Mouse (Mus musculus): ENCODE results near the gene Olfr352. TPM values are rescaled to one million over a fixed set of nuclear protein-coding genes. Genes with fewer than 3 reads are reported as not detected.

The Olfr352 gene
- not detected in 2 replicates for polyA plus RNA-seq (2012; rRNA removed)

DNA sequence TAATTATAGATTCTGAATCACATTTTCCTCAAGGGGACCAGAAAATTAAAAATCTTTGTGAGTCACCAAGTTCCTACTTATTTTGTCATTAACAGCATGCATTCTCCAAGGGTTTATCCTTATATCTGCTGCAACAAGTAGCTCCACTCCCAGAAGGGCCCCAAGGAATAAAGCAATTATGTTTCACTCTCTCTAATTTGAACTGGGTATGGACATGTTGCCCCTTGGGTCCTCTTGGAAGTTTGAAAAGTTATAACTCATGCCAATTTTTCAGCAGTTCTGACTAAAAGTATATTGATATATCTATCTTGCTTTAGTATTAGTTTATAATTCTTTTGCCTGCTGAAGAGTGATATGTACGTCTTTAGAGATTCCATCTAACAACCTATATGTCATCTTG is at the start of gene Olfr352:
TSS of gene Olfr352 (plus strand) at position 301 of the 400 bp plus-strand sequence.
- Histone ChIP-seq H3K4me1 (ENCODE audit: control insufficient read depth, insufficient read depth, insufficient read length) (no peaks in the 10 kb centered on the region), H3K4me3 (ENCODE audit: extremely low read depth, insufficient read depth, insufficient read length) (no peak within 1 kb of the TSS), H3K27ac (ENCODE audit: insufficient read depth, low read length) (no peak within 1 kb of the TSS), H3K27me3 (ENCODE audit: control insufficient read depth, insufficient read depth, low read length) (no peaks in the 10 kb centered on the region), H3K36me3 (ENCODE audit: control insufficient read depth, insufficient read depth, low read length) (no peaks in the 10 kb centered on the region)
- TF ChIP-seq CTCF (IDR thresholded peaks at IDR 0.05; ENCODE audit: extremely low read depth, insufficient read depth, insufficient read length, insufficient replicate concordance) (no peak), POLR2A (IDR thresholded peaks at IDR 0.05; ENCODE audit: low read depth, low read length) (no peak)
- WGBS: 87% methylated on average over 1 of the region's 1 CpGs
- no peak for DNase-seq (ENCODE audit: low read depth in 1 of 2, low spot score in 2 of 2)

DNA sequence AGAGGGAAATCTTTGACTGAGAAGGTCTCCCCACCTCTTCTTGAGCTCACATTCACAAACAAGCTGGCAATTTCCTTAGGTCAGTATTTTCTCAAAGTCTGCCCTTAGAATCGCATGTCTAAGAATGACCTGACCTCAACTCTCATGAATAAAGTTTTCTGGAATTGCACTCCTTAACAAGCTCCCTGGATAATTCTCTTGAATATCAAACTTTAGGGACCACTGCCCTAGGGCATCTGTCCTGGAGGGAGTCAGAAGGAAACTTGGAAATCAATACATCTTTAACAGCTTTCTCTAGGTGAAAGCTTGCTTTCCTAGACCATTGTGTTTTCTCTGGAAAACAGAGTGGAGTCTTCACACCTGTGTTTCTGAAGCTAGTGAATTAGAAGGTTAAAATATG is 22.2 kb upstream of the Olfr352 start, which contains the start of gene Olfr350:
TSS of gene Olfr350 (plus strand) at position 301 of the 400 bp plus-strand sequence.
- H3K27me3 ChIP-seq (ENCODE audit: control insufficient read depth, insufficient read depth, low read length): no peaks in the 10 kb centered on the region
- no peak for DNase-seq (ENCODE audit: low read depth in 1 of 2, low spot score in 2 of 2)
- 86% methylated on average over 1 of the region's 1 CpGs for WGBS
- TF ChIP-seq CTCF (IDR thresholded peaks at IDR 0.05; ENCODE audit: extremely low read depth, insufficient read depth, insufficient read length, insufficient replicate concordance) (no peak), POLR2A (IDR thresholded peaks at IDR 0.05; ENCODE audit: low read depth, low read length) (no peak)
- no peak within 1 kb of the TSS for H3K27ac ChIP-seq (ENCODE audit: insufficient read depth, low read length)
- H3K4me3 ChIP-seq (ENCODE audit: extremely low read depth, insufficient read depth, insufficient read length): no peak within 1 kb of the TSS
- no peaks in the 10 kb centered on the region for H3K4me1 ChIP-seq (ENCODE audit: control insufficient read depth, insufficient read depth, insufficient read length)
- H3K36me3 ChIP-seq (ENCODE audit: control insufficient read depth, insufficient read depth, low read length): no peaks in the 10 kb centered on the region

DNA sequence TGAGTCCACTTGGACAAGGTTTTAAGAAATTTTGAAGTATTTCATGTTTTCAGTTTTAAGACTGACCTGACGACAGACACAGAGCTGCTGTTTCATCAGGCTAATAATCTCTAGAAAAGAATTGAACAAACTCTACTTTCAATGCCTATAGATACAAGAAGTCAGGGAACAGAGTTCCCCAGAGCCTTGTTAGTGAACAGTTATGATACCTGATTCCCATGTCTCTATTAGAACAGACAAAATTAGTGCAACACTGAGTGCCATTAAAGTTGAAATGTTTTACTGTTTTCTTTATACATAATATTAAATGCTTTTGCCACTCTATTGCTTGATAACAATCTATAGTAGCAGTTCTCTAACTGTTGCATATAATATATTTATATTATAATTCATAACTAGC is 5.7 kb upstream of the Olfr352 start, which contains the start of gene Olfr351:
TSS of gene Olfr351 (minus strand) at position 101 of the 400 bp plus-strand sequence.
- no peaks in the 10 kb centered on the region for H3K4me1 ChIP-seq (ENCODE audit: control insufficient read depth, insufficient read depth, insufficient read length)
- H3K4me3 ChIP-seq (ENCODE audit: extremely low read depth, insufficient read depth, insufficient read length): no peak within 1 kb of the TSS
- TF ChIP-seq POLR2A (IDR thresholded peaks at IDR 0.05; ENCODE audit: low read depth, low read length) (no peak), CTCF (IDR thresholded peaks at IDR 0.05; ENCODE audit: extremely low read depth, insufficient read depth, insufficient read length, insufficient replicate concordance) (no peak)
- no peak within 1 kb of the TSS for H3K27ac ChIP-seq (ENCODE audit: insufficient read depth, low read length)
- no peaks in the 10 kb centered on the region for H3K36me3 ChIP-seq (ENCODE audit: control insufficient read depth, insufficient read depth, low read length)
- no peak for DNase-seq (ENCODE audit: low read depth in 1 of 2, low spot score in 2 of 2)
- WGBS: 93% methylated on average over 1 of the region's 1 CpGs
- H3K27me3 ChIP-seq (ENCODE audit: control insufficient read depth, insufficient read depth, low read length): no peaks in the 10 kb centered on the region

DNA sequence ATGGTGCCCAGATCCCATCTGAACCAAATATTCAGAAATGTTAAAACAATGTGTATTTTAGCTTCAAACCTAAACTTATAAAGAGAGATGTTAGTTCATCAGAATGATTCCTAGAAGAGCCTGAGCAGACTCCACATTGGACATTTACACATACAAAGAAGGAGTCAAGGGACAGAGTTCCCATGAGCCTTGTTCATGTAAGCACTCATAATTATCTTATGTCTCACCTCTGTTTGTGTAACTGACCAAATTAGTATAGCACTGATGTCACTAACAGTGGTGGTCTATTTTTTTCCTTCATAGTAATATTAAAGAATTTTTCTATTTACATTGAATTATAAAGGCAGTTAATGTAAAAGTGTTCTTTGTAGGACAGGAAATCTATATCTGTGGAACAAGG is 24.6 kb downstream of the Olfr352 start, which contains the start of gene Olfr353:
TSS of gene Olfr353 (minus strand) at position 101 of the 400 bp plus-strand sequence.
- no peak for TF ChIP-seq CTCF (IDR thresholded peaks at IDR 0.05; ENCODE audit: extremely low read depth, insufficient read depth, insufficient read length, insufficient replicate concordance)
- no peak for TF ChIP-seq POLR2A (IDR thresholded peaks at IDR 0.05; ENCODE audit: low read depth, low read length)
- no peak within 1 kb of the TSS for H3K4me3 ChIP-seq (ENCODE audit: extremely low read depth, insufficient read depth, insufficient read length)
- no peak for DNase-seq (ENCODE audit: low read depth in 1 of 2, low spot score in 2 of 2)

DNA sequence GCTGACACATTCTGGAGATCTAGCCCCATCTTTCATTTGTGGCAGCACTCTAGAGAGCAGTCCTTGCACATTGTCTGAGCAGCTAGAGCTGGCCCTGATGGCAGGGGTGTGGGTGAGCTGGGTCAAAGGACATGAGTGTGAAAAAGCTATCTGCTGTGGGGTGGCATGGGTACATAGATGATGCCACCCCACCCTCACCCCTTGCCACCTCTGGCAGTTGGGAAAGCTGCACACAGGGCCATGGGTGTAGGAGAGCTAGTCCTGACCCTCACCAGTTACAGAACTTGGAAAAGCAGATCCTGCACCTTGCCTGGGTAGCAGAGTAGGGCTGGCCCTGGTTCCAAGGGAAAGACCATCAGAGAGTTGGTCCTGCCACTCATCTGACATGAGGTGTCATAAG is 28.9 kb downstream of the Olfr352 start:
- TF ChIP-seq POLR2A (IDR thresholded peaks at IDR 0.05; ENCODE audit: low read depth, low read length) (no peak), CTCF (IDR thresholded peaks at IDR 0.05; ENCODE audit: extremely low read depth, insufficient read depth, insufficient read length, insufficient replicate concordance) (no peak)
- Histone ChIP-seq H3K4me1 (ENCODE audit: control insufficient read depth, insufficient read depth, insufficient read length) (no peaks in the 10 kb centered on the region), H3K27ac (ENCODE audit: insufficient read depth, low read length) (no peak overlapping the region), H3K36me3 (ENCODE audit: control insufficient read depth, insufficient read depth, low read length) (no peaks in the 10 kb centered on the region), H3K4me3 (ENCODE audit: extremely low read depth, insufficient read depth, insufficient read length) (no peak overlapping the region), H3K27me3 (ENCODE audit: control insufficient read depth, insufficient read depth, low read length) (no peaks in the 10 kb centered on the region)
- no peak for DNase-seq (ENCODE audit: low read depth in 1 of 2, low spot score in 2 of 2)

More for the DNA sequence above, 24.6 kb downstream of the Olfr352 start, which contains the start of gene Olfr353:
- Histone ChIP-seq H3K4me1 (ENCODE audit: control insufficient read depth, insufficient read depth, insufficient read length) (no peaks in the 10 kb centered on the region), H3K27me3 (ENCODE audit: control insufficient read depth, insufficient read depth, low read length) (no peaks in the 10 kb centered on the region), H3K27ac (ENCODE audit: insufficient read depth, low read length) (no peak within 1 kb of the TSS), H3K36me3 (ENCODE audit: control insufficient read depth, insufficient read depth, low read length) (no peaks in the 10 kb centered on the region)

DNA sequence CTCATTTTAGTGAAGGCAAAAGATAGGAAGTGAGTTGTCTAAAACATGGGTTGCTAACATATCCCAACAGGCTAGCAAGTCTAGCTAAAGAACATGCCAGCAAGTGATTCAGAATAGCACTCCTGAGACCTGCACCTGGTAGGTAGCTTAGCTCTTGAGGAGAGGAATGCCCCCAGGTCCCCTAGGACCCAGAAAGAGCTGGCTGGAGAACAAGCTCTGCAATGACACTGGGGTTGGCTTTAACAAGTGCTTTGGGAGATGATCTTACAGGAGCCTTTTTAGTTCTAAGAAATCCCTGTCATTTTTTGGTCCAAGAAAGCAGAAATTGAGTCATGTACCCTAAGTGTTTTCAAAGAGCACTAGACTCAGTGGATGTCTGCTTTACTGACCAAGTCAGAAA is 37.1 kb downstream of the Olfr352 start, which contains the start of gene Olfr354:
TSS of gene Olfr354 (plus strand) at position 301 of the 400 bp plus-strand sequence.
- no peak for DNase-seq (ENCODE audit: low read depth in 1 of 2, low spot score in 2 of 2)
- TF ChIP-seq CTCF (IDR thresholded peaks at IDR 0.05; ENCODE audit: extremely low read depth, insufficient read depth, insufficient read length, insufficient replicate concordance) (no peak), POLR2A (IDR thresholded peaks at IDR 0.05; ENCODE audit: low read depth, low read length) (no peak)

More for the DNA sequence above, 37.1 kb downstream of the Olfr352 start, which contains the start of gene Olfr354:
- Histone ChIP-seq H3K4me1 (ENCODE audit: control insufficient read depth, insufficient read depth, insufficient read length) (no peaks in the 10 kb centered on the region), H3K27ac (ENCODE audit: insufficient read depth, low read length) (no peak within 1 kb of the TSS), H3K27me3 (ENCODE audit: control insufficient read depth, insufficient read depth, low read length) (no peaks in the 10 kb centered on the region), H3K36me3 (ENCODE audit: control insufficient read depth, insufficient read depth, low read length) (no peaks in the 10 kb centered on the region), H3K4me3 (ENCODE audit: extremely low read depth, insufficient read depth, insufficient read length) (no peak within 1 kb of the TSS)

Other genes starting within 250 kb of the Olfr352 start
- not detected in 2 replicates for gene Olfr345, start 228.4 kb upstream of the Olfr352 start, polyA plus RNA-seq (2012; rRNA removed)
- gene Olfr346, start 182.7 kb upstream of the Olfr352 start, polyA plus RNA-seq (2012; rRNA removed): not detected in 2 replicates
- not detected in 2 replicates for gene Olfr347, start 136.6 kb upstream of the Olfr352 start, polyA plus RNA-seq (2012; rRNA removed)
- not detected in 2 replicates for gene Olfr348, start 84.2 kb upstream of the Olfr352 start, polyA plus RNA-seq (2012; rRNA removed)
- not detected in 2 replicates for gene Olfr50, start 77.9 kb upstream of the Olfr352 start, polyA plus RNA-seq (2012; rRNA removed)
- not detected in 2 replicates for gene Olfr3, start 51.4 kb upstream of the Olfr352 start, polyA plus RNA-seq (2012; rRNA removed)
- not detected in 2 replicates for gene Olfr350, start 22.1 kb upstream of the Olfr352 start, polyA plus RNA-seq (2012; rRNA removed)
- not detected in 2 replicates for gene Olfr351, start 5.8 kb upstream of the Olfr352 start, polyA plus RNA-seq (2012; rRNA removed)
- gene Olfr353, start 24.5 kb downstream of the Olfr352 start, polyA plus RNA-seq (2012; rRNA removed): not detected in 2 replicates
- gene Olfr354, start 37.2 kb downstream of the Olfr352 start, polyA plus RNA-seq (2012; rRNA removed): not detected in 2 replicates
- not detected in 2 replicates for gene Olfr355, start 60.4 kb downstream of the Olfr352 start, polyA plus RNA-seq (2012; rRNA removed)
- gene Olfr356, start 68.7 kb downstream of the Olfr352 start, polyA plus RNA-seq (2012; rRNA removed): not detected in 2 replicates
- gene Olfr357, start 125.4 kb downstream of the Olfr352 start, polyA plus RNA-seq (2012; rRNA removed): not detected in 2 replicates
- not detected in 2 replicates for gene Olfr358, start 140.9 kb downstream of the Olfr352 start, polyA plus RNA-seq (2012; rRNA removed)
- gene Olfr360, start 197.3 kb downstream of the Olfr352 start, polyA plus RNA-seq (2012; rRNA removed): not detected in 2 replicates
- gene Olfr361, start 220.8 kb downstream of the Olfr352 start, polyA plus RNA-seq (2012; rRNA removed): not detected in 2 replicates
- gene Olfr362, start 249.4 kb downstream of the Olfr352 start, polyA plus RNA-seq (2012; rRNA removed): not detected in 2 replicates

Measured in spleen, adult 2 months (tissue).